Mouse (Mus musculus) lung, postnatal 0 days (tissue): Measurements from ENCODE around the gene Mier3.

Source experiments
- CTCF ChIP-seq: IDR thresholded peaks from 2 replicates; pipeline ENCODE4 v1.5.1; 2016; ENCODE audit warnings: antibody characterized with exemption, mild to moderate bottlenecking
- EP300 ChIP-seq: IDR thresholded peaks from 2 replicates; pipeline ENCODE4 v1.6.1; 2016; ENCODE audit warnings: antibody characterized with exemption, mild to moderate bottlenecking, control low read depth

DNA sequence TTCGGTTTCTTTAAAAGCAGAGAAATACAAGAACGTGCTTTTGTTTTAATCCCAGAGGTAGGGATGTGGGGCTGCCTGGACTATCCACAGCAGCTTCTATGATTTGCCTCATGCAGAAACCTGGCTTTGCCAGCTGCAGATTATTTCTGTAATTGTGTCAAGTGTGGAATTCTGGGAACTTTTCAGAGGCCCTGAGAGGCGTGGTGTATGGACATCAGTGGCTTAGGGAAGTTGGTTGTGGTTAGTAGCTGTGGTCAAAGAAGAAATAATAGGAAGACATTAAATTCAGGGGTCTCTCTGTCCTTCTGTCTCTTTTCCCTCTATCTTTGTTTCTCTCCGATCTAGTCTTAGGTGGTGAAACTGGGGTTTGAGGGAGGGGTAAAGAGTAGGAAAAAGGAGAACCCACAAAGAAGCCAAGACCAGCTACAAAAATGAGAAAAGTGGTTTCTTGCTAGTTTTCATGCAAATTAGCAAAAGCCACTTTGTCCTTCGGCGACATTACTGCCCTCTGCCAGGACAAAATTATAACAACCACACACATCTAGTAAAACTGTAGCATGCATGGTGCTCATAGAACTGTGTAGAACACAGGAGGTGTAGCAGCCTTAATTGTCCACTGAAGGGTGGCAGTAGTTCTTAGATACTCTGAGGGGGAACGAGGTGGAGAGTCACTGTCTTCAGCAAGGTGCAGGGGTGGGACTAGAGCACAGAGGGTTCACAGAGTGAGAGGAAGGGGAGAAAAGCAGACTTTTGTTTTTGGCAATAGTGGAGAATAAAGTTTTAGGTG is 60.6 kb downstream of the Mier3 start:
- TF ChIP-seq CTCF = no peak
- no peak for TF ChIP-seq EP300
